Mouse (Mus musculus) embryo, embryonic 10 days (tissue): ENCODE results near the gene Hoxd10.

ENCODE experiments used
- DNase-seq: peaks from one replicate; pipeline ENCODE4 v3.0.0-alpha.2; 2015; ENCODE audit warnings: low spot score

The Hoxd10 gene

DNA sequence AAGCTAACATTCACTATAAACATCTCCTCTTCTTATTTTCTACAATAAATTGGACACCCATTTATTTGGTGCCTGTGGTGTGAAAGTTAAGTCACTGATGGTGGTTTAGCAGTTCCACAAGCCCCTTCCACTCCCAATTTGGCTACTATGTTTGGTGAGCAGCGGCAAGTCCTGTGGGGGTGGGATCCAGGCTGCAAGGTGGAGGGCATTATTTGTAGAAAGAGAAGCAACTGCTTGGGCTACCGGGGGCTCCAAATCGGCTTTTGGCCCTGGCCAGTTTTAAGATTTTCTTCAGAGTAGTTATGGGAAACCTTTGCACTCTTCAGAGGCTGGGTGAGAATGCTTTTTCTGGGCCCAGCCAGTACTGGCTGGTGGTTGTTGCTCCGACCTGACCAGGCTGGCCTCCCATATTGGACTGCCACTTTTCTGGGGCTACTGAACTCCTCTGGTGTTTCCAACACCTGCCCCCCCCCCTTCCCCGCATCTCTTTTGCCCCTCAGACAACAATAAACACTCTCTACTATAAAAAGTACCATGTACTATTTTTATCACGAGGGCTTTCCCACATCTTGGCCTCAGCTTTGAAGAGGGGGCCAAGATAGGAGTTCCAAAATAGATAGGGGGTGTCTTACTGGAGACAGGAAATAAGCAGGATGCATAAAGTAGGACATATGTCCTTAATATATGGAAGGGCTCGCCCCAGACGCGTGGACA lies 40.2 kb downstream of the Hoxd10 start:
- no peak for DNase-seq

DNA sequence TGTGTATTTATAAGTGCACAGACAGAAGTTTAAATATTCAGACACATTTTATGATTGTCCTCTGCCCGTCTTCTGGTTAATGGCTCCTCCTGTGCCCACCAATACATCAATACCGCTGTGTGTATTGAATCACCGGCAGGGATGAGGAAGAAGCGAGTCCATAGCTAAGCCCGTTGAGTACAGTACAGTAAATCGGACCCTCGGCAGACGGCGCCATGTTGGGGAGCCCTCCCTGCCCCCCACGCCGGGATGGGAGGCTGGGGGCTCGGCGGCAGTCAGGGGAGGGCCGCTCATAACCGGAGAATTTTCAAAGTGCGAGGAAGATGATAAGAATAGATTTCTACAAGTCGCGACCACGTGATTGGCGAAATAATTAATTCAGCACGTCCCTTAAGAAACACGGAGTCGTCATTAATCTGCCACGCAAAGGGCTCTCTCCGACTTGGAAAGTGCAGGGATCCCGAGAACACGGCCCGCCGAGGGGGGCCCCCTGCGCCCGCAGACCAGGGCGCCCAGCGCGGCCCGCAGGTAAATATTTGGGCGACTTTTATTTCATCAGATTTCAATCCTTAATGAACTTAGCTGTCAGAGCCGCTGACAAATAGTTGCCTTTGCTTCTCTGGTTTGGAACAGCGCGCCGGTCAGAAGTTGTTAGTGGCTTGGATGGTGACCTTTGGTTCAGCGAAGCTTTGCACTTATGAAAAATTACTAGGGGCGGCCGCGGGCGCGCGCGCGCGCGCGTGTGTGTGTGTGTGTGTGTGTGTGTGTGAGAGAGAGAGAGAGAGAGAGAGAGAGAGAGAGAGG lies 41.0 kb downstream of the Hoxd10 start:
- DNase-seq: peak; percentile 67

DNA sequence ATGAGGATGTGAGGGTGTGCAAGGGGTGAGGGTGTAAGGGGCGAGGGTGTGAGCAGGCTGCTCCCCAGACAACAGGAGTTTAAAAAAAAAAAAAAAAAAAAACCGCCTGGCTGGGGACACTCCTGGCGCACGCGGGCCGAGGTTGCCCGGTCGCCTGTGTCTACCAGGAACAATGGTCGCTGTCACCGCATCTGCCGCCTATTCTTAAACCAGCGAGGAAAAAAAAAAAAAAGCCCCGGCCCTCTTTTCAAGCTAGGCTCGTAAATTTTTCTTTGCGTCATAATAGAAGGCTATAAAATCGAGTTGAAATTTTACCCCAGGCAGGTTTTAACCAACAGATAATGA lies 41.6 kb downstream of the Hoxd10 start:
- DNase-seq: peak; percentile 78

DNA sequence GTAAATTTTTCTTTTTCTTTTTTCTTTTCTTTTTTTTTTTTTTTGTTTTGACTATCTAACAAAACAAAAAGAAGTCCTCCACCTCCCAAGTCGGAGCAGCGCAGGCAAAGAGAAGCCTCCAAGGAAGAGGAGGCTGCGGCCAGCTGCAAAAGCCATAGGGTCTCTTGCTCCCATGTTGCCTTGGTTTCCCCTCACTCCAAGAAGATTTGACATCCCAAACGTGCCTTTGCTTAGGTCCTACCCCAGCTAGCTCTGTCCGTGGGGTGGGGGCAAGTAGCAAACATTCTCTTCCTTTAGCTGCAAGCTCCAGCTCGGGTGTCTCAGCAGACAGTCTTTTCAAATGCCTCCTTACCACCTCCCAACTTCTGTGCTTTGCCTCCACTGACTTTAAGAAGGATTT lies 42.0 kb downstream of the Hoxd10 start:
- peak; percentile 45 for DNase-seq

DNA sequence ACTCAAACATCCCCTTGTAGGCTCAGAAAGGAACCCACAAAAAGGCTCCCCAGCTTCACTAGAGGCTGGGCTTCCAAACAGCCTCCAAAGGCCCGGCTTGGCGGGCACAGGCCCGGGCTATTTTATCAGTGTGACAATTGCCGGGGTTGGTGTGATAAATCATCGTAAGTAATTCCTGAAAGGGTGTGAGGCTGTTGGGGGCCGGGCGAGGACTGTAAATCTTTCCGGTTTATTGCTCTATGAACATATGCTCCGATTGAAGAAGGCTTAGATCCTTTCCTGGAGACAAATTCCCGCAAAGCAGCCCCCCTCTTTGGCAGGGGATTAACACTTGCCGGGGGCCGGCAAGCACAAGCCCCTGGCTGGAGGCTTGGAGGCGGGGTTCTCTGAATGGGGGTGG lies 42.7 kb downstream of the Hoxd10 start:
- no peak for DNase-seq

DNA sequence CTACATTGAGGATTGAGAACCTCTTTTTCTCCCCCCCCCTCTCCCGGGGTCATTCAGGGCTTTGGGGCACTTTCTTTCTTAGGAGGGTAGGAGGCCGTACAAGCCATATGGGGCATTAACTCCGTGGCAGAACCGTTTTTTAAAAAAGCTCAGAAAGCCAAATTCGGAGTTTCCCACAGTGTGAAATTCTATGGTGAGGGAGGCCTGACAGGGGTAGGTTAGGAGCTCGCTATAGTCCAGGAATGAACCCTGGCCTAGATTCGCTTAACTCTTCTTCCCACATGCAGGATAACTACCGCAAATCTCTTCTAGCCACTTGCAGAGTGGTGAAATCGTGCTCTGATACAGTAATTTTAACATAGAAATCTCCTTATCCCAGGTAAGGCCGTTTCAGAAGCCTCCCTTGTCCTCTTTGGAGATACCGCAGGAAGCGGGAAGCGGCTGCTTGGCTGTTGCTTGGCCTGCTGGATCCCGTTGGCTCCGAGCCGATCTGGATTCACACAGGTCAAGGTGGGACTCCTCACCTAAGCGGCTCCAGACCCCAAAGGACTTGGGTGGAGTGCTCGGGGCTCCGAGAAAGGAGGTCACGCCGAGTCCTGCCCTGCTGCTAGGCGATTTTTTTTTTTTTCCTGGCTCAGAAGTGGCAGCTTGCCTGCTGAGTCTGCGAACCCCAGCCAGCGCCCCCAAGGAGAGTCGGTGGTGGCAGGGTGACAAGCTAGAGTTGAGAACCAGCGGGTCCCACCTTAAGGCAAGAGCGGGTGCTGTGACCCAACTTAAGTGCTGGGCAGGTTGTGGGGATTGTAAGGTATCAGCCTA lies 43.5 kb downstream of the Hoxd10 start:
- peak; percentile 47 for DNase-seq

DNA sequence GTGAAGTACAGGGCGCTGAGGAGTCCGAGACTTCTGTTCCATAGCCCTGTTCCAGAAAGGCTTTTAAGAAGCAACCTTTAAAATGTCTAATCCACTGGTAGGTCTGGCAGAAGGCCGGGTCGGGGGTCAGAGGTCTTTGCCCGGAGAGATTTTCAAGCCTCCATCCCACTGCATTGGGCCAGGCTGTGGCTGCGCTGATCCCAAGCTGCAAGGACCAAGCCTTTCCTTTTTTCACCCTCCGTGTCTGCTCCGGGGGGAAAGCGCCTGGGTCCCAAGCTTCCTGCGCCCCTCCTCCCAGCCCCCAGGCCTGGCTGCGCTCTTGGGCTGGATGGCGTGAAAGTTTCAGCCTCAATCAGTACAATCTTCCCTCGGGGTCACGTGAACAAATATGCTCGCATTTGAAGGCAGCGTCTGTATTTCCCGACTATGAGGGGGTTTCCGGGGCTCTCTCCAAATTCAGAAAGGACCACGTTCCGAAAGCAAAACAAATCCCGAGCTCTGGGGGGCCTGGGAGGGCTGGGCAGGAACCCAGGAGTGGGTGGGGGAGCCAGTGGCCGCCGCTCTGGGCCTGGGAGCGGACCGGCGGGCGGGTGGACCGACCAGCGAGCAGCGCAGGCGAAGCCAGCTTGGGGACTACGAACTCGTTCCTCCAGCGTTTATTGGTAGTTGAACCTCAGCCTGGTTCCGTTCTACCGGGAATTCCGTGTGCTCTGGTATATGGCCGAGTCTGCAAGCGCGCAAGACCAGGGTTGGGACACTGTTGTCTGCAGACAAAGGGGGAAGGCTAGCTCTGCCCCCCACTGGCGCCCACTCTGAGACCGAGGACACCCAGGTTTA lies 44.3 kb downstream of the Hoxd10 start:
- DNase-seq: peak; percentile 62

DNA sequence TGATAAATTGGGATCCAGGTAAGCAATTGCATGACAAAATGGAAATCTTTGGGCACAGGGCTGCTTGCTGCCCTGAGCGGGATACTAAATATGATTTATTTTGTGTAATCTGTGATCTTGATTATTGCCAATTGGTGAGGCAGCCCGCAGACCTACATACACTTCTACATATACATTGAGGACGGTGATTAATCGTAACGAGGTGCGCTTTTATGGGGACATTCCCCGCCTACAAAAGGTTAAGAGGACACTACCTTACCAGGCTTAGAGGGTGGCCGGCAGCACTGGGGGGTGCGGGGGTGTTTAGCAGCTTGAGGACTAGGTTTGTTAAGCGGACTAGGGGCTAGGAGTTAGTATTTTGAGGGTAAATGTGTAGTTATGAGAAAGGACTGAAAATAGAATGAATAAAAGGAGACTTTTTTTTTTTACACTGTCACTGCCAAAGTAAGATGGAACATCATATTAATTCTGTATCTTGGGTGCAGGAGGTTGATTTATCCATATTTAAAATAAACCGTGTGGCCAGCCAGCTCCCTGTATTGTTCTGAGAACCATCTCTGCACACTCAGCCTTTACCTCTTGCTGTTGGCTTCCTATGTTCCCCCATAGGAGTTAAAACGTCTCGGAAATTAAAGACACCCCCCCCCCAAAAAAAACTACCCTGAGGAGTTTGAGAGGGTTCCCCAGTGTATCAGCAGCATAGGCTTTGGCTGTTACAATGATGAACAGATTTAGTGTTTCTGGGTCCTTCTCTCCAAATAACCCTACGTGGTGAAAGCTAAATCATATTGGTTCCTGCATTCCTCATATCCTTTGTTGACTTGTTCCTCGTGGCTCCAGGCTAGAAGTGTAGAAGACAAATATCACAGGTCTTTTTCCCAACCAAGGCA lies 45.2 kb downstream of the Hoxd10 start:
- peak; percentile 60 for DNase-seq

DNA sequence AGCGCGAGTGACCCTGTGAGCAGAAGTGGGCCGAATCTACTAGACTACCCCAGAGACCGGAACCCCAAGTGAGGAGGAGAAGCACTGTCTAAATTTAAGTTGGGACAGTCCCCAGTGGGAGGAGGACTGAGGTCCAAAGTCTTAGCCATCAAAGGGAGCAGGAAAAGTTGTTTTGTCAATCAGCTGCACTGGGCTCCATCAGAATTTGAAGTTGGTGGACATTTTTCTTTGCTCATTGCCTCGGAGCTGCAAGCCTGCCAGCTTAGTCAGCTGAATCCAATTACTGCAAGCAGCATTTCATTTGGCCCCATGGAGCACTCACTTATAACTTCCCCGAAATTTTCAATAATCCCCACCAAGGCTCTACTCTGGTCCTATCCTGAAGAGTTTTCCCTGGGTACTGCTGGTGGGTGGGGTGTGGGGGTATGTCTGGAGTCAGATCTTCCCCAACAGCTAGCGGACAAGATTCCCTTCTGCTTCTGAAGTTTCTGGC lies 45.9 kb downstream of the Hoxd10 start:
- peak; percentile 36 for DNase-seq

DNA sequence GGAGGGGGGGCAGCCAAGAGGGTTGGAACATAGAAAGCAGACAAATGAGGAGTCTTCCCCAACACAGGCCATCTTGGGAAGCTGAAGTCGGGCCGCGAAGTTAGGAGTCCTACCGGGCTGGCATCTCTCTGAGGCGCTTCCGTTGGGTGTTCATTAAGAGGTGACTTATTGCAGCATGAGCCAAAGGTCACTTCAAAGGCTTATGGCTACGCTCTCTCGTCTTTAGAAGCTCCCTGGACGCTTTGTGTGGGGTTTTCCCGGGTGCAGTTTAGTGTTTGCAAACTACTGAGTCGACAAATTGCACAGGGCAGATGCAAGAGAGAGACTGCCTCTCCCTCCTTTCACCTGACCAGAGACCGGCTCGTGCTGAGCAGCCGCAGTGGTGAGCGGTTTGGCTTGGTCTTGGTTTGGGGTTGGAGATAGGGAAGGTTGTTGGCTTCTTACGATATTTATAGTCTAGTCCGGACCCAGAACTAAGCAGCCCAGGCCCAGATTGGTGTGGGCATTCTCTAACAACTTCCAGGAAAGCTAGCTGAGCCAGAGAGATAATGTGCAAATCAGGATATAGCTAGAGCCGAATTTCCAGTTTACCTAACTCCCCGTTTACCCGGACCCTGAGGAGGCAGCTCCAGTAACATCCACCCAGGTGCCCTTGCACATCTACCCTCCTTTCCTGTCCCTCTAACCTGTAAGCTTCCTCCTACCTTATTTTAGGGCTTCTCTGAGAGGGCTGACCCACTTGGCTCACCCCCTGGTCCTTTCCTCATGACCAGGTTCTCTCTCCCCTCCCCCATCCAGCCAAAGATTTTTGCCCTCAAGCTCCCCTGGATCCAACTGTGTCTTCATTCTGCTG lies 47.1 kb downstream of the Hoxd10 start:
- DNase-seq: peak; percentile 86

DNA sequence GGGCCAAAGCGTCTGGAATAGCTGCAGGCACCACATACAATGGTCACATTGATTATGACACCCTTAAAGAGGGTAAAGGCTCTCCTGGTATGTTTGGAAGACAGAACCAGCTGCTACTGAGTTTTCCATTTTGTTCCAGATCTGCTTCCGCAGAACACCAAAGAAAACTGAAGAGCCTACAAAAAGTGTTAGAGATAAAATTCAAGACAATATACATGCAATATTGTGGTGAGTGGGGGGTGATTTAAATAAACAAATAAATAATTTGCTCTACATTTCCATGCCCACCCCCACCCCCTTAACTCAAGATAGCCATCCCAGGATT lies 47.7 kb downstream of the Hoxd10 start:
- no peak for DNase-seq

DNA sequence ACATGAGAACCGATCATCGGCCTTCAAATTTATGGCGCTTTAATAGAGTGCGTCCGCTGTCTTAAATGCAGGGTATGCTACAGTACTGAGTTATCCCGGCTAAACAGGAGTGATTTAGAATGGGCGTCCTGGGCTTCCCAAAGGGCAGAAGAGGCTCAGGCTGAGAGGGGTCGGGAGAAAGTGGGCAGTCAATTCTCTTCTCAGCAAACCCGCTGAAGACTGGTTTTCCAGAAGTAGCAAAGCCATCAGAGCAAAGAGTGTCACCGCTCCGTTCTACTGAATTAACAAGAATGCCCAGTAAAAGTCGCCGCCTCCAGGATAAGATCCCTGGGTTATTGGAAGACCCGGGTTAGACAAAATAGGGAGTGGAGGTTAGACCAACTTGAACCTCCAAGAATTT lies 48.1 kb downstream of the Hoxd10 start:
- DNase-seq: peak; percentile 54

DNA sequence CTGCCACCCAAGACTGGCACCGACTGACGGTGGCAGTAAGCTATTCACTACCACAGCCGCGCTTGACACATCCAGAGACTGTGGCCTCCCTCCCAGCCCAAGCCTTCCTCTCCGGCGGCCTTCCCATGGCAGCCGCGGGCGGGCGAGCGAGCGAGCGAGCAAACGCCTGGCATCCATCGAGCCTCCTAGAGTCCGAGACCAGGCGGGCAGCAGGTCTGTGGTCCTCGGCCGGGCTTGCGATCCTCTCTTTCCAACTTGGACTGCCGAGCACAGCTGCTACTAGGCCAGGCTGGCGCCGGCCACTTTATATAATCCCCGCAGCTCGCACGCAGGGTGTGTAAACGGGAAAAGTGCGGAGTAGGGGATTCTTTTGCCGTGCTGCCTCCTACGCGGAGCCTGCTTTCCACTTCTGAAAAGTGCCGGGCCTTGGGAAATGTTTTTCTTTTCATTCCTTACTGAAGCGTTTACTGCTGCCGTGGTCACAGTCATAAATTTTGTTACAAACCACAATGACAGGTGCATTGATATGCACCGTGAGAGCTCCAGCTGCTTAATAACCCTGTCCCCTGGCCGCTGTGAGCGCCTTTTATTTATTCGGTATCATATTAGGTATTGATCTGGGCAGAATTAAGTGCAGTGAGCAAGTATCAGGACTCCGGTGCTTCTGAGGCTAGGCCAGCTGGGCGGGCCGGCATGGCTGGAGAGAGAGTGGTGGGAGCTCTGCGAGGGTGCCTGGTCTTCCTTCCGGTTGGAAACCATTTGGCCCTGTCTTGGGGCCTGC lies 48.8 kb downstream of the Hoxd10 start:
- DNase-seq: peak; percentile 53

DNA sequence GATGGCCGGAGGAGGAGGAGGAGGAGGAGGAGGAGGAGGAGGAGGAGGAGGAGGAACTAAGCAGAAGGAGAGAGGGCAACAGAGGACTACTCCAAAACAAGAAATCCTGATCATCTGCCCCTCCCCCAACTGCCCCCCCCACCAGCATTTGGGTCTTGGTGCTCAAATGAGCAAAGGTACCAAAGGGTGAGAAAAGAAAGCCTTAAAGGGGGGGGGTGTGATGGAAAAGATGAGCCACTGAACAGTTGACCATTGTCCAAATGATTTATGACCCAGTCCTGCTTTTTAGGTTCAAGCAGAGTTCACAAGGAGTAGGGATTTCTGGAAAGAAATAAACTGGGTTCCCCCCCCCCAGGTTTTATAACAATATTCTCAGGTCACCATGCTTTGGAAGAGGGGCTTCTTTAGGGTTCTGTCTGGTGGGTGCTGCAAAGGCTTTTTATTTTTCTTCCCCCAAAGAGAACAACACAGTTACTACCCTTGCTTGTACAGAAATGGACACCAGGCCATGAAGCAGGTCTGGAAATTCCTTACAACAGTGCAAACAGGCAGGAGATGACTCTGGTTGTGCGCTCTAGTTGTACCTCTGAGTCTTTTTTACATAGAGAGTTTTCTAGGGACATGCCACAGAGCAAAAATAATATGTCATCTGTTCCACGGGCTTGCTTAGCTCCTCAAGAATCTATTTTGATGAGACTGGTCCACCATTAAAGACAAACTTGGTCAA lies 49.7 kb downstream of the Hoxd10 start:
- DNase-seq: peak; percentile 66

DNA sequence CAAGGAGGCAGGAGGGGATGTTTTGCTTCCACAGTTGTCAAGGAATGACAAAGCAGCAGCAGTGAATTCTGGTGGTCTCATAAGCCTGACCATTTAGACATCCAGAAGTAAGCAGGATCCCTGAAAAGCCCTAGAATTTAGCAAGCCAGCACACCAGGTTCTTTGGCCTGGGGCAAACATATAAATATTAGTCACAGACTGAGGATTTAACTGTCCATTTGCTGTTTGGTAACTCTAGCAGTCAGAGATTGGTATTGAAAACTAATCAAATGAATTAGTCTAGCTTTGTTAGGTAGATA lies 50.2 kb downstream of the Hoxd10 start:
- DNase-seq: no peak
